Mouse (Mus musculus) lung, embryonic 15.5 days (tissue): Measurements from ENCODE around the gene Tmem95. TPM values are rescaled to one million over a fixed set of nuclear protein-coding genes. Genes with fewer than 3 reads are reported as not detected.
"Not testable (repeated sequence)": the region's sequence is repeated elsewhere in the genome, so short reads cannot be mapped to it uniquely, and the experiment has no call there.

Source experiments
- ATAC-seq: fragments of 200-750 bp; cut with Nextera tagmentation; 2 replicates; pipeline ENCODE4 v1.8.0; 2017; ENCODE audit warnings: moderate number of reproducible peaks, borderline replicate concordance; ENCODE audit not compliant: low FRiP score, low TSS enrichment; ENCODE audit errors: extremely low read depth
- H3K27ac ChIP-seq: fragments of 300-500 bp; sonication (generic); 2 replicates; pipeline ENCODE4 v1.5.1; 2015; ENCODE audit warnings: moderate library complexity, mild to moderate bottlenecking, inconsistent platforms
- H3K27me3 ChIP-seq: fragments of 300-500 bp; sonication (generic); 2 replicates; pipeline ENCODE4 v1.6.1; 2015; ENCODE audit warnings: inconsistent platforms
- H3K36me3 ChIP-seq: fragments of 300-500 bp; sonication (generic); 2 replicates; pipeline ENCODE4 v1.6.1; 2015; ENCODE audit warnings: inconsistent platforms
- H3K4me1 ChIP-seq: fragments of 300-500 bp; sonication (generic); 2 replicates; pipeline ENCODE4 v1.6.1; 2015; ENCODE audit warnings: inconsistent platforms
- H3K4me2 ChIP-seq: fragments of 300-500 bp; sonication (generic); 2 replicates; pipeline ENCODE4 v1.6.1; 2015; ENCODE audit warnings: inconsistent platforms, mild to moderate bottlenecking, moderate library complexity
- H3K4me3 ChIP-seq: fragments of 300-500 bp; sonication (generic); 2 replicates; pipeline ENCODE4 v1.5.1; 2015; ENCODE audit warnings: mild to moderate bottlenecking, inconsistent platforms
- H3K9ac ChIP-seq: fragments of 300-500 bp; sonication (generic); 2 replicates; pipeline ENCODE4 v1.6.1; 2015; ENCODE audit warnings: inconsistent platforms
- H3K9me3 ChIP-seq: fragments of 300-500 bp; sonication (generic); 2 replicates; pipeline ENCODE4 v1.6.1; 2016; ENCODE audit warnings: inconsistent platforms
- WGBS: fragments of 180-500 bp; shearing (Covaris S2); methylation state at CpG from one replicate; pipeline ENCODE4 v1.1.7; 2015; 5-methylcytosine and 5-hydroxymethylcytosine counted together
- polyA plus RNA-seq: library from polyadenylated mRNA; unstranded; fragments of >200 nt; fragmentation: Nextera tagmentation; extraction: Ambion mirVana; gene quantifications from 2 replicates; pipeline ENCODE4 v1.2.1, GENCODE M21; 2015

Gene Tmem95
- polyA plus RNA-seq, 1 experiment from 2014 or later, result not detected

DNA sequence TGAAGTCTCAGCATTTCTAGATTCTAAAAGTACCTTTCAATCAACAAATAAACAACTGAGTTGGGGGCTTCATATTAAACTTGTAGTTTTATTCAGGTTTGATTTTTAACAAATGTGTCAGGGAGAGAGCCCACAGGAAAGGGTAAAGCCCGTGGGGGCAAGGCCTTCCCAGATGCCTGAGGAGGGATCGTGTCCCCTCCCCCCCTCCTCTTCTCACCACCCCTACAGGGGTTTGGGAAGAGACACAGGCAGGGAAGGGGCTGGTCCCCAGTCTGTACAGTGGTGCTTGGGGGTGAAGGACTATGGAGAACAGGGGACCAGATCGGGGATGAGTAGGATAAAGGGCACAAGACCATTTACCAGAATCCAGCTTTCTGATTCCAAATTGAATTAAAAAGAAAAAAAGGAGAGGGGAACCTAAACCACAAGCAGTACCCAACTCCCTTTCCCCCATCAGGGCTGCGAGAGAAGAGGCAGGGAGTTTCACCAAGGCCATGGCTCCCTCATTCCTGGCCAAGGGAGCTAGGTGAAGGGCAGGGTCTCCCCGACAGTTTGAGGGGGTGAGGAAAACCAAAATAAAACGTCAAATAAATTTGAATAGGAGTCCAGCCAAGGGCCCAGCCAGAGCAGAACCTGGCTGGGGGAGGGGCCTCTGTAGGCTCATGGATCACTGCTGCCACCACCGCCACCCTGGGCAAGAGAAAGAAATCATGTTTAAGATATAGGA is 39.0 kb upstream of the Tmem95 start:
- H3K36me3 ChIP-seq, result peaks cover 63% of the 10 kb centered on the region
- H3K27me3 ChIP-seq, H3K9me3 ChIP-seq, H3K9ac ChIP-seq, H3K4me2 ChIP-seq, H3K27ac ChIP-seq, ATAC-seq, H3K4me3 ChIP-seq: not testable (repeated sequence)
- 56% methylated on average over 7 of the region's 7 CpGs for WGBS
- peaks cover 45% of the 10 kb centered on the region for H3K4me1 ChIP-seq

DNA sequence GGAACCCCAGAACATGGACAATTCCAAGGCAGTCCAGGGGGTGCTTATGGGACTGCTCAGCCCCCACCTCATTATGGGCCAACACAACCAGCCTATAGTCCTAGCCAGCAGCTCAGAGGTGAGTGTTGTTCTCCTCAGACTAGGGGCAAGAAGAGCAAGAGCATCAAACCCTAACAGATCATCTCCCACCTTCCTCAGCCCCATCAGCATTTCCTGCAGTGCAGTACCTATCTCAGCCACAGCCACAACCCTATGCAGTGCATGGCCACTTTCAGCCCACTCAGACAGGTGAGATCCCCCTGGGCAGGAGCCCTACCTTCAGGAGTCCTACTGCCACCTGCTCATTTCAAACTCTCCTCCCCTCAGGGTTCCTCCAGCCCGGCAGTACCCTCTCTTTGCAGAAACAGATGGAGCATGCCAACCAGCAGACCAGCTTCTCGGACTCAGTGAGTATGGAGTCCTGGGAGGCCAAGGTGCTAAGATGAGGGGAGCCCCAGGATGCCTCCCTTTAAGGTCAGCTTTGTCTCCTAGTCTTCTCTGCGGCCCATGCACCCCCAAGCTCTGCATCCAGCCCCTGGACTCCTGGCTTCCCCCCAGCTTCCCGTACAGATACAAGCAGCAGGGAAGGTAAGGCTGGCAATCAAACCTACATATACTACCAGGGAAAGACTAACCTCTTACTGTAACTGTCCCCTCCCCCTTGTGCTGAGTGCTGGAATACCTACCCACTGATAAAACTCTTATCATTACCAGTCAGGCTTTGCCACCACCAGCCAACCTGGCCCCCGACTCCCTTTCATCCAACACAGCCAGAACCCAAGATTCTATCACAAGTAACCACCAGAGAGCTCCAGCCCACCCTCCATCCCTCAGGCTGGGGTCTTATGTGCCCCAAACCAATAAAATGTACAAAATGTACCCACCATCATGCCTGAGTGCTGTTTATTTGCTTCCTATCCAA is 38.1 kb upstream of the Tmem95 start:
- 57% methylated on average over 5 of the region's 5 CpGs for WGBS
- H3K4me2 ChIP-seq, result peak overlapping the region; percentile 87
- ATAC-seq, result no peak
- no peak overlapping the region for H3K27ac ChIP-seq
- peaks cover 72% of the 10 kb centered on the region for H3K36me3 ChIP-seq
- no peaks in the 10 kb centered on the region for H3K27me3 ChIP-seq
- H3K9me3 ChIP-seq, result no peaks in the 10 kb centered on the region
- no peak overlapping the region for H3K9ac ChIP-seq
- peak overlapping the region; percentile 92; the same call in 1 of the 2 replicates for H3K4me3 ChIP-seq
- peaks cover 45% of the 10 kb centered on the region for H3K4me1 ChIP-seq

DNA sequence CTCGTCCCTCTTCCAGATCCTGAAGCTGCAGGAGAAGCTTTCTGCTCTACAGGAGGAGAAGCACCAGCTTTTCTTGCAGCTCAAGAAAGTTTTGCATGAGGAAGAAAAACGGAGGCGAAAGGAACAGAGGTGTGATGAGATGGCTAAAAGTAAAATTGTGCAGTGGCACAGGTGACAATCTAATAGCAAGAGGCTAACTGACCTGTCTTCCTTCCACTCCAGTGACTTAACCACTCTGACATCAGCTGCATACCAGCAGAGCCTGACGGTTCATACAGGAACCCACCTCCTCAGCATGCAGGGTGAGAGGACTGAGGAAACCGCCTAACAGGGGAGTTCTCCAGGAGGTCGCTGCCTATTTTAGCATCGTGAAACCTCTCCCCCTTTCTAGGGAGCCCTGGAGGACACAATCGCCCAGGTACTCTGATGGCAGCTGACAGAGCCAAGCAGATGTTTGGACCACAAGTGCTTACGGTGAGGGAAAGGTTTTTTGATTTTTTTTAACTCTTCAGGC is 37.2 kb upstream of the Tmem95 start:
- ATAC-seq, result no peak
- H3K9me3 ChIP-seq, result no peaks in the 10 kb centered on the region

DNA sequence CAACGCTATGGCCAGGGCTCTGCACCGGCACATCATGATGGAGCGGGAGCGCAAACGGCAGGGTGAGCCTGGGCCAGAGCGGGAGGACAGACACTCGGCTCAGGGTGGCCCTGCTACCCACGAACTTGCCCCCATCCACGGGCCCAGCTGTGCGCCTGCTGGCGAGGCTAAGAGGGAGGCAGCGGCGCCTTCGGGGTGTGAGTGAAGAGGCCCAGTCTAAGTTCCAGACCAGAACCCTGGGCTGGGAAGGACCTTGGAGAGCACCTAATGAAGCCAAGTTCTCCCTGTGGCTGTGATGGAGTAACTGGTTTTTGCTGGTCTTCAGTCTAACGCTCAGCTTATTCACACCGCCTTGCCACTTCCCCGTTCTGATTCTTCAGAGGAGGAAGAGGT is 36.5 kb upstream of the Tmem95 start:
- H3K4me3 ChIP-seq, result peak overlapping the region; percentile 92
- H3K9ac ChIP-seq, result peak overlapping the region; percentile 94
- H3K27me3 ChIP-seq, result no peaks in the 10 kb centered on the region
- H3K36me3 ChIP-seq, result peaks cover 88% of the 10 kb centered on the region
- H3K9me3 ChIP-seq, result no peaks in the 10 kb centered on the region
- ATAC-seq, result peak; percentile 20; the same call in 1 of the 2 replicates
- peak overlapping the region; percentile 87 for H3K4me2 ChIP-seq
- peaks cover 41% of the 10 kb centered on the region for H3K4me1 ChIP-seq
- peak overlapping the region; percentile 91 for H3K27ac ChIP-seq
- WGBS, result 1% methylated on average over 17 of the region's 17 CpGs

More for the DNA sequence above, 37.2 kb upstream of the Tmem95 start:
- Histone ChIP-seq H3K4me3 (peak overlapping the region; percentile 92), H3K36me3 (peaks cover 81% of the 10 kb centered on the region), H3K4me1 (peaks cover 45% of the 10 kb centered on the region), H3K9ac (peak overlapping the region; percentile 94; the same call in 1 of the 2 replicates), H3K4me2 (peak overlapping the region; percentile 87), H3K27ac (no peak overlapping the region), H3K27me3 (no peaks in the 10 kb centered on the region)
- 25% methylated on average over 9 of the region's 9 CpGs for WGBS

DNA sequence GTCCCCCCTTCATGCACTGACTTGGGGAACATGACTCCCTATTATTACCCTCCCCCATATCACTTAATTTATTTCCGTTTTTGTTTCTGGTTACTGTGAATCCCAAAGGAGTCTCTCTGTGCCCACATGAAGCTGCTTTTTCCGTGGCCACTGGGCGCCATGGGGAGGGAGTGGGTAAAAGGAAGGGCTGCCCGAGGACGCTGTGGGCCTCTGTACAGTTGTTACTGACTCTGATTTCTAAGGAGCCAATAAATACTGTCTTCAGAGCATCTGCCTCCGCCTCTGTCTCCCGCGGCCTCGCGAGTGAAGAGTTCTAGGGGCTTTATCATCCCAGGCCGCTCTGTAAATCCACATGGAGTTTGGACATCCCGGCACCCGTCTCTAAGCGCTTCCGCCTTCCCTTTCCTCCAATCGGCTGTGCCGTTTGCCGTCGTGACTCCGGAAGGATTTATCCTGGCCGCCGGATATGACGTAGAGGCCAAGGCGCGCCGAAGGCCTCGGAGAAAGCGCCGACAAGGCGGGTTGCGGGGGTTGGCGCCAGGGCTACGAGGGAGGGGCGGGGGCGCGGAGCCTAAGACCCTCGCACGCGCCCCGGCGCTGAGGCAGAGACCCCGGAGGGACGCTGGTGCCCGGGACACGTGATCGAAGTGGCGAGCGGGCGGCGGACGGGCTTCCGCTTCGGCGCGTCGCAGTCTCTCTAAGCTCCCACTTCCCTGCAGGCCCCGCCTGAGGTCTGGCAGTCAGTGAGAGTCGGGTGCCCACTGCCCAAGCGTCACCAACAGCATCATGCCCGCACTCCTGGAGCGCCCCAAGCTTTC is 35.9 kb upstream of the Tmem95 start, which contains the start of gene Gps2:
TSS of gene Gps2 (plus strand) at position 335 of the 818 bp plus-strand sequence.
- Histone ChIP-seq H3K27ac (peak within 1 kb of the TSS; percentile 91), H3K4me3 (peak within 1 kb of the TSS; percentile 92), H3K36me3 (peaks cover 89% of the 10 kb centered on the region), H3K27me3 (no peaks in the 10 kb centered on the region), H3K4me2 (peak within 1 kb of the TSS; percentile 87), H3K9me3 (no peaks in the 10 kb centered on the region), H3K9ac (peak within 1 kb of the TSS; percentile 94), H3K4me1 (peaks cover 35% of the 10 kb centered on the region)
- 1% methylated on average over 61 of the region's 61 CpGs for WGBS
- ATAC-seq, result peak; percentile 81

DNA sequence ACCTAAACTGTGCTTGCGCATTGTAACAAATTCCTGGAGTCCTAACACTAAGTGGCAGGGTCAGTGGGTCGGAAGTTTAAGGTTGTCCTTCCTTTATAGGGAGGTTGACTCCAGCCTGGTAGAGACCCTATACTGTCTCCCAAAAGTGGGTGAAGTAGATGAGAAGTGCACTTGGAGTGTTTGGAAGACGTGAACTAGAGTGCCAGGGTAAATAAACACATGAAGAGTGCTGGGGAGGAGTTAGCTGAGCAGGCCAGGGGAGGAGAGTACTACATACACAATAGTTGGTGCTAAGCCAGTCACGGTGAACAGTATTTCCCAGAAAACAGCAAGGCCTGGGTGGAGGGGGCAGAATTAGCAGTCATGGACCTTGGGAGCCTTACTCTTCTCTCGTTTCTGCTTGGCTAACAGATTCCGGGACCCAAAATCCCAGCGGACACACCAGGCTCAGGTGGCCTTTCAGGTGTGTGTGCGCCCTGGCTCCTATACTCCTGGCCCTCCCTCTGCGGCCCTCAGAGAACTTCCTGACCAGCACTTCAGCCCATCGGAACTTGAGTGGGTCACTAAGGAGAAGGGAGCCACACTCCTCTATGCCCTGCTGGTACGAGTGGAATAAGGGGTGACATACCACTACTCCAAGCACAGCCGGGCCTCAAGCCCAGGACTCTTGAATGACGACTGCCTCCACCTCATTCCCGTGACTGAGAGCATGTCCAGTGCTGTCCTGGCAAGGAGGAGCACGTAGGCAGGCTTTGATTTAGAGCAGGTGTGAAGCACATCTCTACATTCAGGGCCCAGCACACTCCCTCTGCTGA is 35.1 kb upstream of the Tmem95 start:
- peak overlapping the region; percentile 94; the same call in 1 of the 2 replicates for H3K9ac ChIP-seq
- 65% methylated on average over 15 of the region's 15 CpGs for WGBS
- peak overlapping the region; percentile 92 for H3K4me3 ChIP-seq
- peak overlapping the region; percentile 87 for H3K4me2 ChIP-seq
- no peaks in the 10 kb centered on the region for H3K9me3 ChIP-seq
- no peak overlapping the region for H3K27ac ChIP-seq
- H3K4me1 ChIP-seq, result peaks cover 32% of the 10 kb centered on the region
- H3K36me3 ChIP-seq, result peaks cover 89% of the 10 kb centered on the region
- ATAC-seq, result no peak
- no peaks in the 10 kb centered on the region for H3K27me3 ChIP-seq

DNA sequence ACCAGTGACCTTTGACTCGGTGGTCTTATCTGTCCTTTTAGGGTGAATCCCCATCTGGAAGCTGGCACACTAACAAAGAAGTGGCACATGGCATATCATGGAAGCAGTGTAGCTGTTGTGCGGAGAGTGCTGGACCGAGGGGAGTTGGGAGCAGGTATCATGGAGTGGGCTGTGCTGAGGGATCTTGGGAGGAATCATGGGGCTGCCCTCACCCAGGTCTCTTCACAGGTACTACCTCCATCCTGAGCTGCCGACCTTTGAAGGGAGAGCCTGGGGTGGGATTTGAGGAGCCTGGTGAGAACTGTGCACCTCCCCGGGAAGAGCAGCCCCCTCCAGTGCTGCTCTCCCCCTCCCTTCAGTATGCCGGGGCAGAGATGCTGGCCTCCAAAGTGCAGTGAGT is 33.9 kb upstream of the Tmem95 start:
- Histone ChIP-seq H3K36me3 (peaks cover 89% of the 10 kb centered on the region), H3K4me1 (peaks cover 32% of the 10 kb centered on the region), H3K9ac (no peak overlapping the region), H3K4me3 (no peak overlapping the region), H3K27me3 (no peaks in the 10 kb centered on the region), H3K9me3 (no peaks in the 10 kb centered on the region), H3K4me2 (no peak overlapping the region), H3K27ac (no peak overlapping the region)
- WGBS, result 77% methylated on average over 6 of the region's 6 CpGs
- no peak for ATAC-seq

DNA sequence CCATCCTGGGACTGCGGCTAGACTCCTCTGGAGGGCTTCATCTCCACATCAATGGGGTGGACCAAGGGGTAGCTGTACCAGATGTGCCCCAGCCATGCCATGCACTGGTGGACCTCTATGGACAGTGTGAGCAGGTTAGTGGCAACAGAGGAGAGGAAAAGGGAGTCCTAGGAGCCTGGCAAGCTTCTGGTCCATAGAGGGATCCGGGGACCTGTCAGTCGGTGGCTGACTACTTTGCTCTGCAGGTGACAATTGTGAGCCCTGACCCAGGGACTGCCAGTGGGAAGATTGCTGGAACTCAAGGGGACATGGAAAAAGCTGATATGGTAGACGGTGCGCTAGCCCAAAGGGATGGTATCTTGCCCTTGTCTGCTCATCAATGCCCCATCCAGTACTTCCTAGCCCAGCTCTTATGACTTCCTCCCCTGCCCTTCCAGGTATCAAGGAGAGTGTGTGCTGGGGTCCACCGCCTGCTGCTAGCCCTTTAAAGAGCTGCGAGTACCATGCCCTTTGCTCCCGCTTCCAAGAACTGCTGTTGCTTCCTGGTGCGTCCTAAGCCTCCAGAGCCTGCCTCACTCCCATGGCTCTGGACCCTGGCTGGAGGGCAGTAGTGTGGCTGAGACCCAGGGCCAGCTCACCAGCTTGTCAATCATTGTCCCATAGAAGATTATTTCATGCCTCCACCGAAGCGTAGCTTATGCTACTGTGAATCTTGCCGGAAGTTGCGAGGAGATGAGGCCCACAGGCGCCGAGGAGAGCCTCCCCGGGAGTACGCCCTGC is 33.2 kb upstream of the Tmem95 start:
- Histone ChIP-seq H3K4me3 (no peak overlapping the region), H3K36me3 (peaks cover 89% of the 10 kb centered on the region), H3K4me2 (no peak overlapping the region), H3K27me3 (no peaks in the 10 kb centered on the region), H3K4me1 (peaks cover 27% of the 10 kb centered on the region), H3K27ac (no peak overlapping the region), H3K9ac (no peak overlapping the region), H3K9me3 (no peaks in the 10 kb centered on the region)
- WGBS, result 91% methylated on average over 17 of the region's 17 CpGs
- no peak for ATAC-seq

DNA sequence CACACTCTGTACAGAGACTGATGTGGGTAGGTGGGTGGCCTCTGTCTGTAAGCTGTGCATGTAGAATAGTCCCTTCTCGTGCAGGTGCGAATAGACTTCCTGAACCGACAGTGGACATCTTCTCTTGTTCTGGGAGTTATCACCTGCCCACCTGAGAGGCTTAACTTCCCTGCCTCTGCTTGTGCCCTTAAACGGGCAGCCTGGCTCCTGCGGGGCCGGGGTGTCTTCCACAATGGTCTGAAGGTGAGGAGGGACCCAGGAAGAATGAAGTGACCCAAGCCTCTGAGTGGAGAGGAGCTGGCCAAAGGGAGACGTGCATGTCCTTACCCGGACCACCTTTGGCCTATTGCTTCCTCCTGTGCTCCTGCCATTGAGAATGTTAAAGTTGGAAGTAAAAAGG is 32.4 kb upstream of the Tmem95 start:
- ATAC-seq, result no peak
- 85% methylated on average over 8 of the region's 8 CpGs for WGBS
- H3K27me3 ChIP-seq, result no peaks in the 10 kb centered on the region

DNA sequence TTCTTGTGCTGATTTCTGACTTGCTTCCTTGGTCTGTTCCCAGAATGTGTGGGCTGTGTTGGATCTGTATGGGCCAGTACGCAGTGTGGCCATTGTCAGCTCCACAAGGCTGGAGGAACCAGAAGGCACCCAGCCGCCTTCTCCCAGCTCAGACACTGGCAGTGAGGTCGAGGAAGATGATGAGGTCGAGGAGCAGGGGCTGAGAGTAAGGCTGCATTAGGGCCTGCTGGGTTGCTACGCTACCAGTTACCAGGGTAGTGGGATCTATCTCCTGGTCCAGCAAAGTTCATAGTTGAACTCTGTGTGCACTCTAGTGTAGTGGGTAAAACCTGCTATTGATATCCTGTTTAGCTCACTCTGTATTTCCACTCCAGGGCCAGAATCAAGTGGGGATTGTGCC is 31.4 kb upstream of the Tmem95 start:
- 89% methylated on average over 5 of the region's 5 CpGs for WGBS
- no peak overlapping the region for H3K9ac ChIP-seq
- H3K27me3 ChIP-seq, result no peaks in the 10 kb centered on the region
- H3K4me1 ChIP-seq, result peaks cover 11% of the 10 kb centered on the region
- no peaks in the 10 kb centered on the region for H3K9me3 ChIP-seq
- no peak overlapping the region for H3K4me3 ChIP-seq
- H3K27ac ChIP-seq, result no peak overlapping the region
- no peak for ATAC-seq
- H3K4me2 ChIP-seq, result no peak overlapping the region
- peaks cover 94% of the 10 kb centered on the region for H3K36me3 ChIP-seq

More for the DNA sequence above, 32.4 kb upstream of the Tmem95 start:
- H3K9me3 ChIP-seq, result no peaks in the 10 kb centered on the region
- H3K4me2 ChIP-seq, result no peak overlapping the region
- no peak overlapping the region for H3K4me3 ChIP-seq
- peaks cover 19% of the 10 kb centered on the region for H3K4me1 ChIP-seq
- no peak overlapping the region for H3K27ac ChIP-seq
- peaks cover 89% of the 10 kb centered on the region for H3K36me3 ChIP-seq
- H3K9ac ChIP-seq, result no peak overlapping the region
